8 mouse cellular contexts compared by ENCODE assay signal in genomic region chr5:9266280-9266923, GRCm38 (mm10). TPM values are rescaled to one million over a fixed set of nuclear protein-coding genes. Genes with fewer than 3 reads are reported as not detected.
A peak's percentile ranks its signal among the peaks of the same experiment; 100 is the strongest.
DNase-seq lines count a peak whose midpoint lies in the region; ATAC-seq lines count a peak whose summit lies in the region.

No protein-coding gene starts in this region.

- WGBS in kidney, embryonic 16.5 days = under 1% methylated on average over 30 of the region's 30 CpGs
- 0% methylated on average over 30 of the region's 30 CpGs for WGBS in forebrain, embryonic 10.5 days
- WGBS in limb, embryonic 13.5 days = under 1% methylated on average over 30 of the region's 30 CpGs
- 0% methylated on average over 27 of the region's 30 CpGs for WGBS in neural tube, embryonic 11.5 days

- peak overlapping the region; percentile 96 for H3K4me2 ChIP-seq in kidney, embryonic 16.5 days (replicated peaks; ENCODE audit: low read depth, low read length)
- peak overlapping the region; percentile 89 for H3K4me2 ChIP-seq in limb, embryonic 13.5 days (replicated peaks)
- peak overlapping the region; percentile 78 for H3K4me2 ChIP-seq in neural tube, embryonic 11.5 days (ENCODE audit: low read depth)

- no peaks in the 10 kb centered on the region for H3K36me3 ChIP-seq in kidney, embryonic 16.5 days (ENCODE audit: insufficient read depth, low read length)
- no peaks in the 10 kb centered on the region for H3K36me3 ChIP-seq in forebrain, embryonic 10.5 days (replicated peaks)
- H3K36me3 ChIP-seq in limb, embryonic 13.5 days = no peaks in the 10 kb centered on the region
- no peaks in the 10 kb centered on the region for H3K36me3 ChIP-seq in neural tube, embryonic 11.5 days (ENCODE audit: control insufficient read depth, insufficient read depth, low read length)

- H3K27me3 ChIP-seq in kidney, embryonic 16.5 days (ENCODE audit: insufficient read depth, low read length) = no peaks in the 10 kb centered on the region
- H3K27me3 ChIP-seq in forebrain, embryonic 10.5 days (ENCODE audit: poor library complexity, severe bottlenecking) = peaks cover 35% of the 10 kb centered on the region
- peaks cover 19% of the 10 kb centered on the region for H3K27me3 ChIP-seq in limb, embryonic 13.5 days
- no peaks in the 10 kb centered on the region for H3K27me3 ChIP-seq in neural tube, embryonic 11.5 days (ENCODE audit: control insufficient read depth, insufficient read depth, low read length)

- 0 out of 2 replicates have a peak overlapping the region, but pooled peaks have one; percentile 15 for H3K27ac ChIP-seq in kidney, embryonic 16.5 days (ENCODE audit: low read length)
- H3K27ac ChIP-seq in forebrain, embryonic 10.5 days = peak overlapping the region; percentile 89
- peak overlapping the region; percentile 74 for H3K27ac ChIP-seq in limb, embryonic 13.5 days
- H3K27ac ChIP-seq in neural tube, embryonic 11.5 days (ENCODE audit: low read depth, low read length) = peak overlapping the region; percentile 75

- no peak for DNase-seq in kidney, postnatal 4 days
- DNase-seq in WW6 (ENCODE audit: low read depth, low spot score) = peak; percentile 31
- DNase-seq in forebrain, embryonic 10.5 days (ENCODE audit: extremely low spot score, low spot score) = no peak
- DNase-seq in neural tube, embryonic 11.5 days (ENCODE audit: low spot score) = peak; percentile 50
- DNase-seq in testis, postnatal 14 days (ENCODE audit: low spot score) = no peak

- peak overlapping the region; percentile 75 for H3K4me3 ChIP-seq in kidney, embryonic 16.5 days (ENCODE audit: low read length)
- peak overlapping the region; percentile 77 for H3K4me3 ChIP-seq in forebrain, embryonic 10.5 days
- H3K4me3 ChIP-seq in limb, embryonic 13.5 days = peak overlapping the region; percentile 71
- peak overlapping the region; percentile 71 for H3K4me3 ChIP-seq in neural tube, embryonic 11.5 days (ENCODE audit: low read depth, low read length)

- no peaks in the 10 kb centered on the region for H3K4me1 ChIP-seq in kidney, embryonic 16.5 days (ENCODE audit: insufficient read depth, low read length)
- peaks cover 17% of the 10 kb centered on the region for H3K4me1 ChIP-seq in forebrain, embryonic 10.5 days
- H3K4me1 ChIP-seq in limb, embryonic 13.5 days = 0 out of 2 replicates have a peak, but pooled peaks cover 6% of the 10 kb centered on the region
- H3K4me1 ChIP-seq in neural tube, embryonic 11.5 days (ENCODE audit: control insufficient read depth, insufficient read depth, low read length) = no peaks in the 10 kb centered on the region

- H3K9ac ChIP-seq in kidney, embryonic 16.5 days (replicated peaks; ENCODE audit: low read length) = peak overlapping the region; percentile 70
- peak overlapping the region; percentile 77 for H3K9ac ChIP-seq in limb, embryonic 13.5 days
- H3K9ac ChIP-seq in neural tube, embryonic 11.5 days (ENCODE audit: low read length) = peak overlapping the region; percentile 70

- H3K9me3 ChIP-seq in kidney, embryonic 16.5 days (ENCODE audit: low read length) = no peaks in the 10 kb centered on the region
- no peaks in the 10 kb centered on the region for H3K9me3 ChIP-seq in forebrain, embryonic 10.5 days
- H3K9me3 ChIP-seq in limb, embryonic 13.5 days = no peaks in the 10 kb centered on the region
- H3K9me3 ChIP-seq in neural tube, embryonic 11.5 days (ENCODE audit: control insufficient read depth, low read length) = no peaks in the 10 kb centered on the region

- ATAC-seq in kidney, embryonic 16.5 days (ENCODE audit: low FRiP score, low TSS enrichment) = peak; percentile 72
- ATAC-seq in limb, embryonic 13.5 days (ENCODE audit: low FRiP score, low read depth) = peak; percentile 66
- peak; percentile 31; the same call in 1 of the 2 replicates for ATAC-seq in neural tube, embryonic 11.5 days (ENCODE audit: insufficient read depth, low FRiP score, low TSS enrichment)
- no peak for ATAC-seq in activated CD4-positive, CD25-positive, alpha-beta regulatory T cell, adult 4 months

RNA-seq across cellular contexts. Expression of gene 9330182L06Rik, which starts 0.5 kb away (rescaled TPM):
- 1.5 and 1.7 TPM in 2 replicates for polyA plus RNA-seq in kidney, embryonic 16.5 days (2015; fragmentation: Nextera tagmentation; extraction: Ambion mirVana)
- 2.1 and 2.5 TPM in 2 replicates for polyA plus RNA-seq in forebrain, embryonic 10.5 days (2016; fragmentation: Nextera tagmentation; extraction: Ambion mirVana)
- polyA plus RNA-seq in limb, embryonic 13.5 days (2015; fragmentation: Nextera tagmentation; extraction: Ambion mirVana) = 3.1 and 4.0 TPM in 2 replicates
- 10.1 and 10.3 TPM in 2 replicates for polyA plus RNA-seq in neural tube, embryonic 11.5 days (2014; fragmentation: Nextera tagmentation; extraction: Ambion mirVana)
- not detected for polyA plus RNA-seq in activated CD4-positive, CD25-positive, alpha-beta regulatory T cell, adult 4 months (2017; shearing (Covaris generic))

Comparison
In these comparisons a context has a peak if more than half of its experiments do, and no peak if none do; other contexts are left out.
1. H3K27ac ChIP-seq: peak in every context shown above with its lines; median percentile 89 in forebrain, embryonic 10.5 days; 75 in neural tube, embryonic 11.5 days; 74 in limb, embryonic 13.5 days; 15 in kidney, embryonic 16.5 days.
2. DNase-seq: peak in WW6 (single experiment) and neural tube, embryonic 11.5 days (single experiment); none in kidney, postnatal 4 days (0 of 2), forebrain, embryonic 10.5 days (single experiment) and testis, postnatal 14 days (single experiment).
3. Peak in every context shown above with its lines, with median percentiles within 50 percentile points of each other: H3K4me2 ChIP-seq, H3K4me3 ChIP-seq and H3K9ac ChIP-seq.